Mouse (Mus musculus): ENCODE results near the gene Fmod.

The Fmod gene

DNA sequence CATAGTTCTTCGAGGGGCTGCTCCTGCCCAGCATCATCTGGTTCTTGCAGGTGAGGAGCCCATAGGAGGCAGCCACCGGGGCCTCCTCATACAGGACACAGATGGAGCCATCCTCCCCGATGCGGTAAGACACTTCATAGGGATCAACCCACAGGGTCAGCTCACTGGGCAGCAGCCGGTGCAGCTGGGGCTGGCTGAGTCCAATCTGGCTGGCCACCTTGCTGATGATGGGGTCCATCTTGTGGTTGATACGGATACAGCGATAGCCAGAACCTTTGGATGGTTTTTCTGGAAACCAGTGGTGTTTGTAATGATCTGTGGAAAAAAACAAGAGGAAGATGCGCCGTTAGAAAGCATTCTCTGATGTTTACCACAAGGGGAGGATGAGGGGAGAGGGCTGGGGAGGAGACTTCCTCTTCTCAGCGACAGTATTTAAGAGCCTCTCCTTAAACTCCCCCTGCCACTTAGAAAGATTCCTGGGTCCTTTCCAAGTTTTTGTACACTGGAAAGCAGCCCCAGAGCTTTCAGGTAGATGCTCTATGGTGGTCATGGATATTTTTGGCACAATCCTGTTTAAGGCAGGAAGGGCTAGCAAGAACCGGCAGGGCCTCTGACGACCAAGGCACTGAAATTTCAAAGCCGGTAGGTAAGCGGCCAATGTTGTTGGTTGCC lies 40.5 kb downstream of the Fmod start:
- DNase-seq: no peak

DNA sequence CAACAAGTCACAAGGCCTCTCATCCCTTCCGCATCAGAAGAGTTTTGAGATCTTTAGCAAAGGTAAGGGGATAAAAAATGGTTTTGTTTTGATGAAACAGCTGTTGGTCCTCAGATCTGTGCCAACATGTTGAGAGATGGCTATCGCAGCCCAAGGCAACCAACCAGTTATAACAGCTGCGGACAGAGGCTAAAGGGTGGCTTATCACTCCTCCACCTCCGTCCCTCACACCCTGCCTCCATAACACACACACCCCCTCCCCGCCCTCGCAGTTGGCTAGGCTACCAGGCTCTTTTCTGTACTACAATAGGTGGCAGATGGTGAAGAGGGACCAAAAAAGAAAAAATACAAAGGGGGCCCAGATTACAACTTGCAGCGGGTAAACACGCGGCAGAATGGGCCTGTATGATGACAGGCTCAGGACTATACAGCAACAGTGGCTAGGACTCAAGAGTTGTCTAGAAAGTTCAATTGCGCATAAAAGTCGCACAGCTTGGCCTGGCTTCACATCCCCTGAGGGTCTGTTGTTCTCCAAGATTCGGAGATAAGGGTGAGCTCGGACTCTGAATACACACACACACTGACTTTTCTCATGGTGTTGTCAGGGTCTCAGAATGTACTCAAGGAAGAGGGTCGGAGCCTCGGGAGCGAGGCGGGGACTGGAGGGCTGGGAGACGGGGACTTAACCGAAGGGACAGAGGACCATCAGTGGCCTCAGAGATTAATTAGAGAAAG lies 41.2 kb downstream of the Fmod start:
- DNase-seq: no peak

- DNase-seq: peak; percentile 96 to 97
Measured at GRCm38 (mm10) chr1:134078802-134079476, 41.9 kb downstream of the Fmod start, which contains the start of gene Btg2. TSS of gene Btg2 (minus strand) at chr1:134079120.

DNA sequence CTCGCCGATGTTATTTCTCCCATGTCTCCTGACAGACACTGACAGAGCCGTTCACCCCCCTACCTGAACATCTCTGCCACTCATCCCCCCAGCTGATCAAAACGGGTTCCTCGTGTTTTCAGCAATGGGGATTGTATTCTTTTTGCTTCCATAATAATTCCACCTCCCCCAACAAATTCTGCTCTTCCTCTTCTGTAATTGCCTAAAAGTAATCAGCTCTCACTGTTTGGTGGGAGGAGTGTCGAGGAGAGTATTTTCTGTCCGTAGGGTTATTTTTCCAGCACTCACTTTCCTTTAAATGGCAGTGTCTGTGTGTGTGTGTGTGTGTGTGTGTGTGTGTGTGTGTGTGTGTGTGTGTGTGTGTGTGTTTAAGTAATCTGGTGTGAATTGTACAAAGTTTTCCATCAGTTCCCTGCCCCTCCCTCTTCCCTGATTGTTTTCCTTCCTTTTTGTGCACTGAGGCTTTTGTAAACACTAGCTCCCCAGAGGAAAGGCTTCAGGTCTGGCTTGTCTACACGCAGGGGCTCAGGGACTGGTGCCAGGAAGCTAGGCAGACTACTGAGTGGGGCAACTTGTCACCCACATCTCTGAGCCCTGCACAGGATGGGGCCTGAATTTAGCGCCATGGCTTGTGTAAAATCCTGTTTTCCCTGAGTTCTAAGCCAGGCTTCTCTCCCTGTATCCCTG lies 42.6 kb downstream of the Fmod start:
- DNase-seq: no peak

DNA sequence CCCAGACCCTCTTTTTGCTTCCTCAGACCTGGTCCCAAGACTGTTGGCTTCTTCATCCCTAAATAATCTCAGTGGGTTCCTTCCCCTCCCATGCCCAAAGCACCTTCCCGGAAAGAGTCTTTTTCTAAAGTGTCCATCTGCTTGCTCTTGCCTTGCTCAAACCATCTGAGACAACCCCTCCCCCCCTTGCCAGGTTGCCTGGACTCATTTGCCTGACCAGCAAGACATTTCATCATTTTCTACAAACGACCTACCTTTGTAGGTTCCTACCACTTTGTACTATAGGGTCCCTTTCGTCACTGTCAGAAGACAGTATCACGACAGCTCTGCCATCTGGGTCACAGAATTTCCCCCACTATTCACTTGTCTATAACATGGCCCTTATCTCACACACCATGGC lies 43.4 kb downstream of the Fmod start:
- no peak for DNase-seq

- DNase-seq: no peak
Measured at GRCm38 (mm10) chr1:134080881-134081450, 43.9 kb downstream of the Fmod start.

- DNase-seq: no peak
Measured at GRCm38 (mm10) chr1:134082987-134083516, 46.0 kb downstream of the Fmod start.

DNA sequence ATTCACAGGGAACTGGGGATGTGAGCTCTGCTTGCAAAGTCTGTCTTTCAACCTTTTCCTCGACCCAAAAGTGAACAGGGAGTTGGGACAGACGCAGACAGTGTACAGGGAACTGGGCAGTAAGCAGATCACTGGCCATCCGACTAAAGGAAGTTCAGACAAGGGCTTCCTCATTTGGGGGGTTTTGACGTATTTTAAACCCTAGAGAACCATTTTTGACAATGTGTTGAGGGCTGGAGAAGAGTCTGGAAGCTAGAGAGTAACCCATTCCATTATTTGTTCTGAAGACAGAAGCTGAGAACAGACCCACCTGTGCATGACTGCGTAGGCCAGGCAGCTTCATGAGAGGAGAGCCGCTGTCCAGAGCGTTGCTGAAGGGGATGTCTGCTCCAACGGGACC lies 46.6 kb downstream of the Fmod start:
- no peak for DNase-seq

DNA sequence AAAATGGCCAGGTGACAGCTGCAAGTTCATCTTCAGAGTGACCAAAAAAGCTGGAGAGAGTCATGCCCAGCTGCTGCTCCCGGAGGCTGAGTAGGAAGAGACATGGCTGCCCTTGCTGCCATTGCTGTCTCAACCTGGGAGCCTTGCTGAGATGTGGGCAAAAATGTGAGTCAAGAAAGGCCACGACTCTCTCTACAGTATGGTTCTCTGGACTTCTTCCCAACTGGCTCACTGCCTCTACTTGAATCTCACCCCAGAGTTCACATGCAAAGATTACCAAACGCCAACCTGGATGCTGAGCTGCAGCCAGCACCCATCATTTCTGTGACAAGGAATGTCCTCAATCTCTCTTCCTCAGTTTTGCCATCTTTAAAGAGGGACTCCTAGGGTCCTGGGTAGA lies 47.1 kb downstream of the Fmod start:
- DNase-seq: no peak

GRCm38 (mm10) chr1:134086017-134086416 lies 49.0 kb downstream of the Fmod start:
- DNase-seq: no peak

DNA sequence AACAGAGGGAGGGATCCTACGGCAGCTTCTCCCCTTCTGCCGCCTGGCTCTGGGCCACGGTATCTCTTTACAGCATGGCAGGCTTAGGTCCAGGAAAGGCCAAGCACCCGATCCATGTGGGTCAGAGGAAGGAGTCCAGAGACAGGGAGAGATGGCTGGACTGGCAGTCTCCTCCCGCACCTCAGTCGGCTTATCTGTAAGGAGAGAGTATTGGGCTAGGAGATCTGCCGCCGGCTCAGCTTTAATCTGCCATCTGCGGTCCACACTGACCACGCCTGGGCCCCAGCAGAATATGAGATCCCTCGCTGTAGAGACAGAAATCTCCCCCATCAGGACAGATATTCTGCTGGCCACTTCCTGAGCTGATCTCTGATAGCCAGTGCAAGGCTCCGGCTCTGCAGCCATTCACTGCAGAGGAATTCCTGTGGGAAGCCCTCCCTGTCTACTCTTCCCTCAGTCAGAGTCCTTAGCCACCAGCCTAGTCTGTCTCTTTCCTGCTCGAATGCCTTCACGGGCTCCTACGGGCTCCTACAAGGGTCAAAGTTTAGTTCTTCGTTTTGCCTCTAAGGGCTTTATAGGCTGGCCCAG lies 49.9 kb downstream of the Fmod start:
- no peak for DNase-seq

GRCm38 (mm10) chr1:134089074-134089473 lies 52.0 kb downstream of the Fmod start:
- no peak for DNase-seq

- no peak for DNase-seq
Measured at GRCm38 (mm10) chr1:134091851-134092250, 54.8 kb downstream of the Fmod start.

DNA sequence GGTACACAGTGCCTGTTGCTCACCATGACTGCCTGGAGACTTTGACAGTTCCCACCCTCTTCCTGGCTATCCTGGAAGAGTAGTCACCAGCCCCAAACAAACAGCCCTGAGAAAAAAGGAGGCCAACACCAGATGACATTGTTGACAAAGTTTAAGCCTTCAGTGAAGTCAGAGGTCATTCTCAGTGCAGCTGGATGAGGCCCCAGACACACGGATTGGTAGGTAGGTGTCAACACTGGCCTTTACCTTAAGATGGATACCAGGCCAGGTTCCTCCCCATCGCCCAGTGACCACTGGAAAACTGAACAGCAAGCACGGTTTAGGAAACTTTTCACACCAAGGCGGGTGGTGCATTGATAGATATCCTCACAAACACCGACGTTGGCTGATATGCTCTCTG lies 55.3 kb downstream of the Fmod start:
- no peak for DNase-seq

DNA sequence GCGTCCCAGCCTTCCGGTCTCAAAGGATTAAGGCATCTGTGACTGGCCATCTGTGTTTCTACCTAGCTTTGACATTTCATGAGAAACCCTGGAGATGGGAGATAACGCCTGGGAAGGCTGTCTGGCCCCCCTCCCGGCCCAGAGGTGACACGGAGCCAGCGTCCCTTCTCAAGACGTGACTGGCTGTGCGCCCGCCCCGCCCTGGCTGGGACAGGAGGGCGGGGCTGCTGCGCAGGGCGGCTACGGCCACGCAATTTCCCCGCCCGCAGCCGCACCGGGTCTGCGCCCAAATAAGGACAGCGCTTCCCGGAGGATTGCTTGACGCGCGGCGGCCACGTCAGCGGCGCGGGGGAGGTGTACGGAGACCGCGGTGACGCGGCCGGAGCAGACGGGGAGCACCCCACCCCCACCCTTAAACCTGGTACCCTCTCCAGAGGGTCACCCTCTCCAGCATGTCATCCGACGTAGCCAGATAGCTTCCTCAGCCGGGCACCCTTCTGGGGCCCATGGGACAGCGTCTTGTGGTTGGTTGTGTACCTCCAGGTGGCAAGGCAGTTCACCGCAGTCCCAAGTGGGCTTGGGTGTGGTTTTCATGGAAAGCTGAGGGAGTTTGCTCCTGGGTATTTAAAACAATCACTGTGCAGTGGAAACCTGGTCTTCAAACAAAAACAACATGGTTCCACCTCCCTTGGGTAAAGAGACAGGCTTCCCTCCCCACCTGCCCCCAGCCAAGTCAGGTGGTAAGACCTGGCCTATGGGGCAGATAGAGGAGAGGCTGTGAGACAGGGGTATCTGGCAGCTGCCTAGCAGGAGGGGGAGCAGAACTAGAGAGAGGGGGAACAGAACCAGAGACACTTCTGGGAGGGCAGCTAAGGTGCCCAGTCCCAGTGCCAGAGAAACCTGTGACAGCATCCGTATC lies 56.1 kb downstream of the Fmod start:
- DNase-seq: peak; percentile 88 to 90

- peak; percentile 59 to 64 for DNase-seq
Measured at GRCm38 (mm10) chr1:134093771-134094526, 56.9 kb downstream of the Fmod start.

DNA sequence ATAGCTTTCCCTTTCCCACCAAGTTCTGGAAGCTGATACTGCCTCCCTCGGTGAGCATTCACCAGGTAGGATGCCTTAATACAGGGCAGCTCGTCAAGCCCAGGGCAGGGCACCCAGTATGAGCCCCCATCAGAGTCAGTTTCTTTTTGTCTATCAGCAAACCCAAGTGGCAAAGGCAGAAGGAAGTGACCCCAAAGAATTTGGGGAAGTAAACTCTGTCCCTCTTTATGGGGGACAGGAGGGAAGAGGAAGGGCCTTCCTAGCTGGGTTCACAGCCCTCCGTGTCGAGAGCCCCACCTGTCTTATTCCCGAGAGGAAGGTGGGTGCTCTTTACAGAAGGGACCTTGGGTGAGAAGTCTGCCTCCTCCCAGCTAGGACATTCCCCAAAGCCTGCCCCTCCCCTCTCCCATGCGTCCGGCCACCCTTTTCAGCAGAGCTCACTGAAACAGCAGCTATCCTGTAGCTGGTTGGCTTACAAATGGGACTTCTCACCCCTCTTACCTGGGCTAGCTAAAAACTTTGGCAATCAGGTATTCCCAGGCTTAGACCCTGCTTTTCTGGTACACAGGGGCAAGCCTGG lies 58.1 kb downstream of the Fmod start:
- no peak for DNase-seq

- no peak for DNase-seq
Measured at GRCm38 (mm10) chr1:134095721-134096120, 58.7 kb downstream of the Fmod start.

DNA sequence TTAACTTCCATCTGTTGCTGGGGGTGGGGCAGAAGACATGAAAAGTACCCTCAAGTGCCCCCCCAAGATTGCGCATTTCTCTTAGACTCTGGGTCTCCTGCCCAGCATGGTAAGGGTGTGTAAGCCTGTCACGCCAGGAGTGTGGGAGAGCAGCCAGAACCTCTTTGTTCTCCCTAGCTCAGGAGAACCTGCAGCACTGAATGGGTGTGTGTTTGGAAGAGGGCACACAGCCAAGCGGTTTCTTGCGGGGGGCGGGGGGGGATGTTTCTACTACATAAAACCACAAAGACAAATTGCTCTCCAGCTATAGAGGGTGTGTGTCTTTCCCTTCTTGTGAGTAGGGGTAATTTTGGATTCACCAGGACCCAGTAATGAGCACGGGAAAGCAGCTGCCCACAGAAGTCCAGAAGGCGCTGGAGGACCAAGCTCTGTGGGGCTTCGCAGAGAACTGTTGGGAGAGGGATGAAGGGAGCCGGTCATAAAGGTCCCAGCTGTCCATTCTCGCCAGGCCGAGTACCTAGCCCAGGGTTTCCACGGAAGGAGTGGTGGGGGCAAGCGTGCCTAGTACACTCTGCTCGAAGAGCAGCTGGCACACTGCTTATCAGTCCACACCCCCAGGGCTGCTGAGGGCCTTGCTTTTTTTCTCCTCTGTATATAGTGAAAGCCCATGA lies 59.3 kb downstream of the Fmod start:
- DNase-seq: no peak
